ENCODE assay signal across 19 mouse cellular contexts in the genomic region with DNA sequence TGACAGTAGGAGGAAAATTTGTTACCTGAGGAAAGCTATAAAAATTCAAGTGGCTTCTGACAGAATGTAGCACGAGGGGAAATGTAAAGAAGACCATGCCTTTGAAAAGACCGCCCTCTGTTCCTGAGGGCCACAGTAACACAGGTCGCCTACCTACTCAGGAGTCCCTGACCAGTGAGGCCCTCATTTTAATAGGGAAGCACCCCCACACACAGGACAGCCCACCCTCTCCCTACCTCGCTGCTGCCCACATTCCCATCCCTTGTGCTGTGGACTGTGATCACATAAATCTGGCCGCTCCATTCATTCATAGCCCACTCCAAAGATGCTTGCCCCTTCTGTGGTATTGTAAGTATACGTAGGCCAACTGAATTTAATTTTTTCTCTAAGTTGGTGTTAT. TPM values are rescaled to one million over a fixed set of nuclear protein-coding genes. Genes with fewer than 3 reads are reported as not detected.
DNase-seq lines count a peak whose midpoint lies in the region; ATAC-seq and TF ChIP-seq lines count a peak whose summit lies in the region.
"Had no signal": no experiment of that assay in that cellular context is flagged by ENCODE, and none has a peak within 500 bp of the region (broad histone marks: within the 10 kb centered on the region; RNA-seq: fewer than 3 reads in every experiment).

No protein-coding gene starts in this region.

- peak overlapping the region; percentile 40; the same call in 1 of the 2 replicates for H3K4me2 ChIP-seq in forebrain, embryonic 11.5 days (ENCODE audit: low read depth, low read length, severe bottlenecking)
- no peak overlapping the region for H3K4me2 ChIP-seq in hindbrain, embryonic 12.5 days (replicated peaks)
- peak overlapping the region; percentile 51; the same call in 1 of the 2 replicates for H3K4me2 ChIP-seq in midbrain, embryonic 13.5 days (replicated peaks)
- no peak overlapping the region for H3K4me2 ChIP-seq in kidney, embryonic 15.5 days
- H3K4me2 ChIP-seq: intestine, embryonic 15.5 days; liver, embryonic 13.5 days had no signal

- 0 out of 2 replicates have a peak overlapping the region, but pooled peaks have one; percentile 1 for H3K9ac ChIP-seq in forebrain, embryonic 11.5 days (ENCODE audit: low read length)
- no peak overlapping the region for H3K9ac ChIP-seq in hindbrain, embryonic 12.5 days
- no peak overlapping the region for H3K9ac ChIP-seq in midbrain, embryonic 13.5 days (replicated peaks)
- H3K9ac ChIP-seq in kidney, embryonic 15.5 days = no peak overlapping the region
- H3K9ac ChIP-seq: intestine, embryonic 15.5 days; liver, embryonic 13.5 days; lung, embryonic 15.5 days had no signal

- DNase-seq in brain, embryonic 14.5 days (ENCODE audit: low read depth) = peak; percentile 64
- DNase-seq in forebrain, embryonic 11.5 days (ENCODE audit: low spot score) = peak; percentile 58
- DNase-seq in gastrocnemius, adult 8-10 months (ENCODE audit: low spot score in 2 of 2) = no peak
- no peak for DNase-seq in spleen, postnatal 10 days (ENCODE audit: low spot score in 2 of 2)
- no peak for DNase-seq in right cerebral cortex, postnatal 25 days
- DNase-seq: cerebellum, postnatal 10 days; embryo, embryonic 11 days; gastrocnemius, postnatal 25 days; layer of hippocampus, postnatal 36 days; liver, embryonic 13.5 days; thymus, postnatal 36 days had no signal

- no peak for TF ChIP-seq CTCF in brain, embryonic 14.5 days (IDR thresholded peaks at IDR 0.05; ENCODE audit: borderline replicate concordance, extremely low read depth, insufficient read depth, insufficient read length)

- no peaks in the 10 kb centered on the region for H3K36me3 ChIP-seq in forebrain, embryonic 11.5 days (ENCODE audit: control insufficient read depth, insufficient read depth, low read length)
- H3K36me3 ChIP-seq in hindbrain, embryonic 12.5 days = no peaks in the 10 kb centered on the region
- H3K36me3 ChIP-seq in midbrain, embryonic 13.5 days = no peaks in the 10 kb centered on the region
- no peaks in the 10 kb centered on the region for H3K36me3 ChIP-seq in kidney, embryonic 15.5 days
- H3K36me3 ChIP-seq: intestine, embryonic 15.5 days; liver, embryonic 13.5 days; lung, embryonic 15.5 days had no signal

- no peak for TF ChIP-seq POLR2A in brain, embryonic 14.5 days (IDR thresholded peaks at IDR 0.05; ENCODE audit: borderline replicate concordance, extremely low read depth, insufficient read depth, insufficient read length, poor library complexity, severe bottlenecking)

- H3K27me3 ChIP-seq in forebrain, embryonic 11.5 days (ENCODE audit: control insufficient read depth, insufficient read depth, low read length) = no peaks in the 10 kb centered on the region
- H3K27me3 ChIP-seq in hindbrain, embryonic 12.5 days = no peaks in the 10 kb centered on the region
- H3K27me3 ChIP-seq in midbrain, embryonic 13.5 days = peaks cover 10% of the 10 kb centered on the region; the same call in 1 of the 2 replicates
- H3K27me3 ChIP-seq in kidney, embryonic 15.5 days = no peaks in the 10 kb centered on the region
- H3K27me3 ChIP-seq: intestine, embryonic 15.5 days; liver, embryonic 13.5 days; lung, embryonic 15.5 days had no signal

- peaks cover 21% of the 10 kb centered on the region for H3K4me1 ChIP-seq in forebrain, embryonic 11.5 days (replicated peaks; ENCODE audit: control insufficient read depth, insufficient read depth, low read length)
- peaks cover 30% of the 10 kb centered on the region for H3K4me1 ChIP-seq in hindbrain, embryonic 12.5 days
- peaks cover 43% of the 10 kb centered on the region for H3K4me1 ChIP-seq in midbrain, embryonic 13.5 days (replicated peaks)
- no peaks in the 10 kb centered on the region for H3K4me1 ChIP-seq in kidney, embryonic 15.5 days
- H3K4me1 ChIP-seq: intestine, embryonic 15.5 days; liver, embryonic 13.5 days; lung, embryonic 15.5 days had no signal

- H3K4me3 ChIP-seq in forebrain, embryonic 11.5 days (ENCODE audit: low read depth, low read length) = no peak overlapping the region
- no peak overlapping the region for H3K4me3 ChIP-seq in hindbrain, embryonic 12.5 days
- no peak overlapping the region for H3K4me3 ChIP-seq in midbrain, embryonic 13.5 days (replicated peaks)
- H3K4me3 ChIP-seq in kidney, embryonic 15.5 days (replicated peaks) = no peak overlapping the region
- H3K4me3 ChIP-seq: intestine, embryonic 15.5 days; liver, embryonic 13.5 days; lung, embryonic 15.5 days; myocyte had no signal

- ATAC-seq in forebrain, embryonic 11.5 days (replicated peaks; ENCODE audit: low FRiP score) = peak; percentile 17
- no peak for ATAC-seq in hindbrain, embryonic 12.5 days (ENCODE audit: low FRiP score)
- 0 out of 2 replicates have a peak, but pooled peaks have one; percentile 18 for ATAC-seq in midbrain, embryonic 13.5 days
- no peak for ATAC-seq in kidney, embryonic 15.5 days (replicated peaks; ENCODE audit: low FRiP score)
- ATAC-seq: activated CD4-positive, CD25-positive, alpha-beta regulatory T cell, adult 4 months; Patski had no signal

- WGBS in forebrain, embryonic 11.5 days = 37% methylated on average over 6 of the region's 6 CpGs
- WGBS in hindbrain, embryonic 12.5 days = 69% methylated on average over 6 of the region's 6 CpGs
- WGBS in midbrain, embryonic 13.5 days = 39% methylated on average over 6 of the region's 6 CpGs
- WGBS in kidney, embryonic 15.5 days = 60% methylated on average over 6 of the region's 6 CpGs

- no peaks in the 10 kb centered on the region for H3K9me3 ChIP-seq in forebrain, embryonic 11.5 days (ENCODE audit: control insufficient read depth, low read length)
- no peaks in the 10 kb centered on the region for H3K9me3 ChIP-seq in hindbrain, embryonic 12.5 days (replicated peaks)
- H3K9me3 ChIP-seq in midbrain, embryonic 13.5 days = no peaks in the 10 kb centered on the region
- no peaks in the 10 kb centered on the region for H3K9me3 ChIP-seq in kidney, embryonic 15.5 days (replicated peaks)
- H3K9me3 ChIP-seq: intestine, embryonic 15.5 days; liver, embryonic 13.5 days; lung, embryonic 15.5 days had no signal

- H3K27ac ChIP-seq in forebrain, embryonic 11.5 days (ENCODE audit: low read depth, low read length) = peak overlapping the region; percentile 88
- H3K27ac ChIP-seq in hindbrain, embryonic 12.5 days = peak overlapping the region; percentile 74
- H3K27ac ChIP-seq in midbrain, embryonic 13.5 days = peak overlapping the region; percentile 78
- H3K27ac ChIP-seq in kidney, embryonic 15.5 days = no peak overlapping the region
- H3K27ac ChIP-seq: intestine, embryonic 15.5 days; liver, embryonic 13.5 days; lung, embryonic 15.5 days had no signal

RNA-seq across cellular contexts. Expression of a gene that starts 20.8 kb away (rescaled TPM):
- polyA plus RNA-seq in brain, embryonic 14.5 days (2012; rRNA removed) = 19.1 and 20.4 TPM in 2 replicates
- polyA plus RNA-seq in forebrain, embryonic 11.5 days (2014; fragmentation: Nextera tagmentation; extraction: Ambion mirVana) = 33.4 and 34.1 TPM in 2 replicates
- polyA plus RNA-seq in hindbrain, embryonic 12.5 days (2016; fragmentation: Nextera tagmentation; extraction: Ambion mirVana) = 18.7 and 28.8 TPM in 2 replicates
- polyA plus RNA-seq in midbrain, embryonic 13.5 days (2015; fragmentation: Nextera tagmentation; extraction: Ambion mirVana) = 17.6 and 18.6 TPM in 2 replicates
- total RNA-seq in gastrocnemius, adult 8-10 months (2022) = 10 to 100 TPM in 2 of 4 experiments, 1 to 10 TPM in 2; 8.2 to 16.9 (median 11.2) TPM
- 25.4 and 27.6 TPM in 2 replicates for polyA plus RNA-seq in kidney, embryonic 15.5 days (2015; fragmentation: Nextera tagmentation; extraction: Ambion mirVana)
- polyA plus RNA-seq: activated CD4-positive, CD25-positive, alpha-beta regulatory T cell, adult 4 months; Patski had no signal

Comparison
In these comparisons a context has a peak if more than half of its experiments do, and no peak if none do; other contexts are left out.
1. DNase-seq: peak in brain, embryonic 14.5 days (single experiment) and forebrain, embryonic 11.5 days (single experiment); none in gastrocnemius, adult 8-10 months (0 of 2), spleen, postnatal 10 days (0 of 2) and right cerebral cortex, postnatal 25 days (single experiment).
2. ATAC-seq: peak in forebrain, embryonic 11.5 days (single experiment) and midbrain, embryonic 13.5 days (single experiment); none in hindbrain, embryonic 12.5 days (single experiment) and kidney, embryonic 15.5 days (single experiment).
3. H3K4me2 ChIP-seq: peak in forebrain, embryonic 11.5 days (single experiment) and midbrain, embryonic 13.5 days (single experiment); none in hindbrain, embryonic 12.5 days (single experiment) and kidney, embryonic 15.5 days (single experiment).